Comparison of ENCODE assay signal across 21 mouse cellular contexts in the genomic region with DNA sequence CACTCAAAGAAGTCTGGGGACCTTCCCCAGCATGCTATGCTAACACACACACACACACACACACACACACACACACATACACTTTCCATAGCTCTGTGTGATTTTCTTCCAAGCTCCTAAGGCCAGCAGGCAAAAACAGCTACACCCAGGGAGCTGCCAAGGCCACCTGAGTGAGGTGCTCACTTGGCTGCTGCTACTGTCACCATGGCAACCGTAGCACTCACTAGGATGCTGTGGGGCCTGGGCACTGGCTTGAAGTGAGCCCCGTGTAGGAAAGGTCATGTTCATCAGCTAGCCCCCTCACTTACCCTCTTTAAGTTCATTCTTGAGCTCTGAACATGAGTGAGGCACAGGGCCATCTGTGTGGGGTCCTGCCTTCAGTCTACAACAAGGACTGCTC.
DNase-seq lines count a peak whose midpoint lies in the region; ATAC-seq lines count a peak whose summit lies in the region.
"Had no signal": no experiment of that assay in that cellular context is flagged by ENCODE, and none has a peak within 500 bp of the region (broad histone marks: within the 10 kb centered on the region; RNA-seq: fewer than 3 reads in every experiment).

No protein-coding gene starts in this region.

- no peak overlapping the region for H3K4me3 ChIP-seq in forebrain, embryonic 12.5 days (replicated peaks)
- H3K4me3 ChIP-seq in forebrain, embryonic 11.5 days (ENCODE audit: low read depth, low read length), result no peak overlapping the region
- no peak overlapping the region for H3K4me3 ChIP-seq in midbrain, embryonic 11.5 days (ENCODE audit: low read depth, low read length)
- H3K4me3 ChIP-seq in midbrain, embryonic 10.5 days, result no peak overlapping the region
- H3K4me3 ChIP-seq in forebrain, embryonic 14.5 days (ENCODE audit: low read depth, low read length), result no peak overlapping the region
- H3K4me3 ChIP-seq in midbrain, embryonic 16.5 days (ENCODE audit: low read depth, low read length), result no peak overlapping the region
- H3K4me3 ChIP-seq: gastrocnemius, adult 2 months; heart, embryonic 10.5 days; layer of hippocampus, adult 2 months; limb, embryonic 15.5 days; neural tube, embryonic 12.5 days had no signal

- ATAC-seq in forebrain, embryonic 12.5 days (ENCODE audit: low FRiP score), result peak; percentile 44; the same call in 1 of the 2 replicates
- no peak for ATAC-seq in forebrain, embryonic 11.5 days (replicated peaks; ENCODE audit: low FRiP score)
- ATAC-seq in midbrain, embryonic 11.5 days (ENCODE audit: low FRiP score), result no peak
- ATAC-seq in forebrain, embryonic 14.5 days, result no peak; the same call in 1 of the 2 replicates
- ATAC-seq in midbrain, embryonic 16.5 days, result peak; percentile 84
- ATAC-seq: lung, postnatal 0 days had no signal

- H3K4me2 ChIP-seq in forebrain, embryonic 12.5 days, result no peak overlapping the region
- H3K4me2 ChIP-seq in forebrain, embryonic 11.5 days (ENCODE audit: low read depth, low read length, severe bottlenecking), result no peak overlapping the region
- H3K4me2 ChIP-seq in midbrain, embryonic 11.5 days, result no peak overlapping the region
- H3K4me2 ChIP-seq in forebrain, embryonic 14.5 days (ENCODE audit: low read length), result no peak overlapping the region
- H3K4me2 ChIP-seq in midbrain, embryonic 16.5 days (ENCODE audit: low read length), result no peak overlapping the region
- H3K4me2 ChIP-seq: limb, embryonic 15.5 days; neural tube, embryonic 12.5 days had no signal

- H3K9ac ChIP-seq in forebrain, embryonic 12.5 days, result no peak overlapping the region
- H3K9ac ChIP-seq in forebrain, embryonic 11.5 days (ENCODE audit: low read length), result no peak overlapping the region
- no peak overlapping the region for H3K9ac ChIP-seq in midbrain, embryonic 11.5 days (ENCODE audit: low read length)
- H3K9ac ChIP-seq in forebrain, embryonic 14.5 days (ENCODE audit: low read length), result no peak overlapping the region
- H3K9ac ChIP-seq in midbrain, embryonic 16.5 days (ENCODE audit: low read depth, low read length), result no peak overlapping the region
- H3K9ac ChIP-seq: limb, embryonic 15.5 days; neural tube, embryonic 12.5 days had no signal

- no peak overlapping the region for H3K27ac ChIP-seq in forebrain, embryonic 12.5 days
- no peak overlapping the region for H3K27ac ChIP-seq in forebrain, embryonic 11.5 days (ENCODE audit: low read depth, low read length)
- H3K27ac ChIP-seq in midbrain, embryonic 11.5 days (ENCODE audit: low read depth, low read length), result no peak overlapping the region
- H3K27ac ChIP-seq in midbrain, embryonic 10.5 days (replicated peaks), result no peak overlapping the region
- H3K27ac ChIP-seq in forebrain, embryonic 14.5 days (ENCODE audit: low read depth, low read length), result no peak overlapping the region
- no peak overlapping the region for H3K27ac ChIP-seq in midbrain, embryonic 16.5 days (ENCODE audit: low read length)
- H3K27ac ChIP-seq: gastrocnemius, adult 2 months; heart, embryonic 10.5 days; layer of hippocampus, adult 2 months; limb, embryonic 15.5 days; neural tube, embryonic 12.5 days had no signal

- H3K9me3 ChIP-seq in forebrain, embryonic 12.5 days, result peaks cover 4% of the 10 kb centered on the region; the same call in 1 of the 2 replicates
- H3K9me3 ChIP-seq in forebrain, embryonic 11.5 days (ENCODE audit: control insufficient read depth, low read length), result no peaks in the 10 kb centered on the region
- no peaks in the 10 kb centered on the region for H3K9me3 ChIP-seq in midbrain, embryonic 11.5 days (ENCODE audit: control insufficient read depth, low read length)
- H3K9me3 ChIP-seq in midbrain, embryonic 10.5 days (replicated peaks), result no peaks in the 10 kb centered on the region; the same call in 1 of the 2 replicates
- H3K9me3 ChIP-seq in forebrain, embryonic 14.5 days (replicated peaks; ENCODE audit: control insufficient read depth, low read length), result no peaks in the 10 kb centered on the region
- H3K9me3 ChIP-seq in midbrain, embryonic 16.5 days (replicated peaks; ENCODE audit: control insufficient read depth, low read length, poor library complexity, severe bottlenecking), result no peaks in the 10 kb centered on the region
- H3K9me3 ChIP-seq: heart, embryonic 10.5 days; limb, embryonic 15.5 days; neural tube, embryonic 12.5 days had no signal

- no peaks in the 10 kb centered on the region for H3K36me3 ChIP-seq in forebrain, embryonic 12.5 days (replicated peaks)
- no peaks in the 10 kb centered on the region for H3K36me3 ChIP-seq in forebrain, embryonic 11.5 days (ENCODE audit: control insufficient read depth, insufficient read depth, low read length)
- H3K36me3 ChIP-seq in midbrain, embryonic 11.5 days (ENCODE audit: control insufficient read depth, insufficient read depth, low read length), result no peaks in the 10 kb centered on the region
- H3K36me3 ChIP-seq in midbrain, embryonic 10.5 days, result no peaks in the 10 kb centered on the region
- H3K36me3 ChIP-seq in forebrain, embryonic 14.5 days (ENCODE audit: control insufficient read depth, insufficient read depth, low read length), result no peaks in the 10 kb centered on the region
- H3K36me3 ChIP-seq in midbrain, embryonic 16.5 days (ENCODE audit: control insufficient read depth, insufficient read depth, low read length), result no peaks in the 10 kb centered on the region
- H3K36me3 ChIP-seq: heart, embryonic 10.5 days; limb, embryonic 15.5 days; neural tube, embryonic 12.5 days had no signal

- DNase-seq in forebrain, embryonic 11.5 days (ENCODE audit: low spot score), result no peak
- DNase-seq in midbrain, embryonic 11.5 days (ENCODE audit: low spot score, missing footprints), result peak; percentile 76
- no peak for DNase-seq in midbrain, embryonic 10.5 days (ENCODE audit: low spot score)
- peak; percentile 35 for DNase-seq in forebrain, embryonic 14.5 days (ENCODE audit: low spot score)
- no peak for DNase-seq in thymus, postnatal 25 days
- DNase-seq in lung, postnatal 4 days, result no peak
- DNase-seq: adrenal gland, adult 8-10 months; cerebellum, adult 11 months; gastrocnemius, adult 2 months; heart, postnatal 10 days; kidney, adult 2 months; kidney, postnatal 14 days; layer of hippocampus, postnatal 36 days; thymus, postnatal 4 days had no signal

- peaks cover 5% of the 10 kb centered on the region for H3K4me1 ChIP-seq in forebrain, embryonic 12.5 days
- H3K4me1 ChIP-seq in forebrain, embryonic 11.5 days (replicated peaks; ENCODE audit: control insufficient read depth, insufficient read depth, low read length), result no peaks in the 10 kb centered on the region; the same call in 1 of the 2 replicates
- H3K4me1 ChIP-seq in midbrain, embryonic 11.5 days (ENCODE audit: control insufficient read depth, insufficient read depth, low read length), result no peaks in the 10 kb centered on the region
- peaks cover 10% of the 10 kb centered on the region for H3K4me1 ChIP-seq in midbrain, embryonic 10.5 days
- H3K4me1 ChIP-seq in forebrain, embryonic 14.5 days (ENCODE audit: control insufficient read depth, insufficient read depth, low read length), result no peaks in the 10 kb centered on the region; the same call in 1 of the 2 replicates
- H3K4me1 ChIP-seq in midbrain, embryonic 16.5 days (ENCODE audit: control insufficient read depth, insufficient read depth, low read length), result peaks cover 9% of the 10 kb centered on the region
- H3K4me1 ChIP-seq: neural tube, embryonic 12.5 days had no signal

- no peaks in the 10 kb centered on the region for H3K27me3 ChIP-seq in forebrain, embryonic 12.5 days
- no peaks in the 10 kb centered on the region for H3K27me3 ChIP-seq in forebrain, embryonic 11.5 days (ENCODE audit: control insufficient read depth, insufficient read depth, low read length)
- H3K27me3 ChIP-seq in midbrain, embryonic 11.5 days (ENCODE audit: control insufficient read depth, insufficient read depth, low read length), result no peaks in the 10 kb centered on the region
- H3K27me3 ChIP-seq in midbrain, embryonic 10.5 days (ENCODE audit: low read depth, poor library complexity, severe bottlenecking), result no peaks in the 10 kb centered on the region
- H3K27me3 ChIP-seq in forebrain, embryonic 14.5 days (replicated peaks; ENCODE audit: control insufficient read depth, insufficient read depth, low read length), result no peaks in the 10 kb centered on the region
- no peaks in the 10 kb centered on the region for H3K27me3 ChIP-seq in midbrain, embryonic 16.5 days (ENCODE audit: control insufficient read depth, insufficient read depth, low read depth, low read length)
- H3K27me3 ChIP-seq: neural tube, embryonic 12.5 days had no signal

- 39% methylated on average over 2 of the region's 2 CpGs for WGBS in forebrain, embryonic 12.5 days
- WGBS in forebrain, embryonic 11.5 days, result 43% methylated on average over 2 of the region's 2 CpGs
- 55% methylated on average over 2 of the region's 2 CpGs for WGBS in midbrain, embryonic 11.5 days
- WGBS in midbrain, embryonic 10.5 days, result 62% methylated on average over 2 of the region's 2 CpGs
- 51% methylated on average over 2 of the region's 2 CpGs for WGBS in forebrain, embryonic 14.5 days
- WGBS in midbrain, embryonic 16.5 days, result 44% methylated on average over 2 of the region's 2 CpGs

Comparison
In these comparisons a context has a peak if more than half of its experiments do, and no peak if none do; other contexts are left out.
1. ATAC-seq: peak in forebrain, embryonic 12.5 days (single experiment) and midbrain, embryonic 16.5 days (single experiment); none in forebrain, embryonic 11.5 days (single experiment), midbrain, embryonic 11.5 days (single experiment) and forebrain, embryonic 14.5 days (single experiment).
2. DNase-seq: peak in midbrain, embryonic 11.5 days (single experiment) and forebrain, embryonic 14.5 days (single experiment); none in forebrain, embryonic 11.5 days (single experiment), midbrain, embryonic 10.5 days (single experiment), thymus, postnatal 25 days (single experiment) and lung, postnatal 4 days (0 of 2).